Mouse (Mus musculus) olfactory bulb, adult 2 months (tissue): ENCODE results near the gene Tcp10b. TPM values are rescaled to one million over a fixed set of nuclear protein-coding genes. Genes with fewer than 3 reads are reported as not detected.
"Not testable (repeated sequence)": the region's sequence is repeated elsewhere in the genome, so short reads cannot be mapped to it uniquely, and the experiment has no call there.

Experiments used
- H3K27ac ChIP-seq: fragments of 200-500 bp; 2 replicates; pipeline ENCODE4 v1.5.1; 2012; ENCODE audit warnings: low read depth, low read length; ENCODE audit not compliant: insufficient read depth
- H3K4me1 ChIP-seq: fragments of 200-500 bp; 2 replicates; pipeline ENCODE4 v1.6.1; 2012; ENCODE audit warnings: low read length; ENCODE audit not compliant: control insufficient read depth, insufficient read depth
- H3K4me3 ChIP-seq: fragments of 200-500 bp; 2 replicates; pipeline ENCODE4 v1.5.1; 2012; ENCODE audit warnings: mild to moderate bottlenecking, low read depth, low read length, moderate library complexity; ENCODE audit not compliant: insufficient read depth
- WGBS: fragments of 180-500 bp; shearing (Covaris S2); methylation state at CpG from one replicate; pipeline ENCODE4 v1.1.7; 2018; 5-methylcytosine and 5-hydroxymethylcytosine counted together
- polyA plus RNA-seq: library from polyadenylated mRNA; stranded (reverse); fragments of >200 nt; gene quantifications from 2 replicates; pipeline ENCODE4 v1.2.4, GENCODE M21; 2012; ENCODE audit warnings: low replicate concordance; ENCODE audit not compliant: missing spikeins, insufficient read depth, insufficient read length

The Tcp10b gene
- polyA plus RNA-seq, 1 experiment = not detected

DNA sequence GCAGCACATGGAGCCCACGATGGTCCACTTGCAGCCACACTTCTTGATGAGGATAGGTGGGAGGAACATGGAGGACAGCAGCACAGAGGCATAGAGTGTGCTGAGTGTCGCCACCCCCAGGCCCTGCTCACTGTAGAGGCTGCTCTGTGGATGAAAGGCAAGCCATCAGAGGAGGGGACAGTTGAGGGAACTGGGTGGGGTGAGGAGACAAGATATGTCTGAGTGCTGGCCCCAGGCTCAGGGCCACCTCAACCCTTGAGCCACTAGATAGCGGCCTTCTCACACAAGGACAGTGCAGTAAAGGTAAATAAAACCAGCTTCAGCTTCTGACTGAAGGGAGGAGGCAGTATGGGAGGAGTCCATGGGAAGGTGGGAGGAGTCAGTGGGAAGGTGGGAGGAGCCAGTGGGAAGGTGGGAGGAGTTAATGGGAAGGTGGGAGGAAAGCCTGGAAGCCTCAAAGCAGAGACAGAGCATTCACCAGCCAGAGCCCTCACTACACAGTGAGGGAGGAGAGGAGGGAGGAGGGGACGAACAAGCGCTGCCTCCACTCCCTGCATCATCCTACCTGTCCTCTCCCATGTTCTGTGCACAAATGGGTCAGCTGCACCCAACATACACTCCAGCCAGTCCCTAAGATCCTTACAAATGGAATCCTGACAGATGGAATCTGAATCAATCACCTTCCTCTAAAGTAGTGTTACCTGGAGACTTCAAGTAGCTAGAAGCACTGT is 62.6 kb downstream of the Tcp10b start:
- H3K4me3 ChIP-seq, H3K4me1 ChIP-seq, H3K27ac ChIP-seq: not testable (repeated sequence)
- WGBS = no CpG with 5 or more reads among the region's 5 CpGs

DNA sequence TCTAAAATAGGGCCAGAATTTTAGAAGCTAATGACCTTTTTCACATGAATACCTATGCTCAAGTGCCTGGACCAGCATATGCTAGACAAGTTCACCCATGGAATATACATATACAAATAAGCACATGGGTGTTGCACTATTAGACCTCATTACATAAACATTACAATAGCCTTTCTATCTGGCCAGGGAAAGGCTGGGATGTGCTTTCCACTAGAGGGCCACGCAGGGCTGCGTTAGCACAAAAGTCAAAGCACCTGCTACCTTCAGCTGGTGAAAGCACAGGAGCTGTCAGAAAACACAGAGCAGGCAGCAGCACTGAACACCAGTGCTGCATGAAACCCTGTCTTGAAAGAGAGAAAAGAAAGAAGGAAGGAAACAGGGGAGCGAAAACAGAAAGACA is 63.3 kb downstream of the Tcp10b start:
- 31% methylated on average over 3 of the region's 3 CpGs for WGBS

DNA sequence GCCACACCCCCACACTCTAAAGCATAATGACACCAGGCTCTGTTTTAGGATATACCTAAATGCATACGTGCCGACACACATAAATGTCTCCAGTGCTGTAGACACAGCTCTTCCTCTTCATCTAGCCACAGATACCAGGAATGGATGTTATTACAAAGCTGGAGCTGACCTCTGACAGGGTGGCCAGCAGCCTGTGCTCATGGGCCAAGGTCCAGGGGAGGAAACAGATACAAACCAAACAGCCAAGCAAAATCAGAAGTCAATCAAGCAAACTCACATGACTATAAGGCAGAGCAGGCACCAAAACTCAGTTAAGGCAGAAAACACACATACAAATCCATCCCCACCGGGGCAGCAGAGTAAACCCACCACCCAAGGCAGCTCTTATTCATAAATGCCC is 68.4 kb downstream of the Tcp10b start:
- WGBS = no CpG with 5 or more reads among the region's 3 CpGs
- not testable (repeated sequence) for H3K4me3 ChIP-seq, H3K4me1 ChIP-seq

More for the DNA sequence above, 63.3 kb downstream of the Tcp10b start:
- H3K4me3 ChIP-seq, H3K4me1 ChIP-seq, H3K27ac ChIP-seq: not testable (repeated sequence)

DNA sequence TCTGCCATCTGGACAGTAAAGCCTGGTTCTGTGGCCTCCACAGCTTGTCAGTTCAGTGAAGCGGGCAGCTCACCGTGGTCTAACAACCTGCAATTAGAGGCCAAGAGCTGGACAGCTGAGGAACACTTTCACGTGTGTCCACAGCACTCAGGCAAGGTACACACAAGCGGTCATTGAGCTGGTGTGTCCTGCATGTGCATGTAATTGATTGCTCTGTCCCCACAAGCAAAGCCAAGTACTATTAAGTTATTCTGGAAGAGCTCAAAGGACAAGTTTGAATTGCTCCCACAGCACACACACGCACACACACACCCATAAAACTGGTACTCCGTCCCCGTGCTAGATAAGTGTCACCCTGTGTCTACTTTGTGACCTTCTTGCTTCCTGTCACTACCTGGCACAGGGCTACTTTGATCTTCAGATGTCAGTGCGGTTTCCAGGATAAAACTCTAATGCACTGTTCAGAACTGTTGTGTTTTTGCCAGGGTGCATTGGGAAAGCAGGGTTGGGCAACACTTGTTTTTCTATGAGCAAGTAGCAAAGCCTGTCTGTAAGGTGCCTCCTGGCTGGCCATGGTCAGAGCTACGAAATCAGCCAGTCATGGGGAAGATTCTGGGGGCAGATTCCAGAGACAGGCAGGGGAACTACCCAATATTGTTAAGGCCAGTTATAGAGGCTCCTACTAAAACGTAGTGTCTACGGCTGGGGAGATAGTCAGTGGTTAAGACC is 69.0 kb downstream of the Tcp10b start:
- not testable (repeated sequence) for H3K4me3 ChIP-seq, H3K27ac ChIP-seq, H3K4me1 ChIP-seq
- WGBS = 87% methylated on average over 9 of the region's 11 CpGs

More for the DNA sequence above, 68.4 kb downstream of the Tcp10b start:
- not testable (repeated sequence) for H3K27ac ChIP-seq

DNA sequence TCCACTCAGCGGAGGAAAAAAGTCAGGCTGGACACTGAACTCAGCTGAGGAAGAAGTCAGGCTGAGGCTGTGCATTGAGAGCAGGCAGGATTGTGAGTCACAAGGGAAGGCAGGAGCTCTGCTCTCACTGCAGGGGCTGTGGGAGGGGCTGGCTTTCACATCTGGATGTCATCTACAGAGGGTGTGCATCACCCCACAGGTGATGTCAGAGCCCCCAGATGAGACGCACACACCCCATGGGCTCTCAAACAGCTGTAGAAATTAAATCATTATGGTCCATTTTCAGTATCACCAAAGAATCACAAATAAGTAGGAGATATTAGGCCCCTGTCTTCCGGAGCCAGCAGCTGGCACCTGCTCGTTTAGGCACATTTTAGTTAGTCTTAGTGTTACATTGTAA is 70.8 kb downstream of the Tcp10b start, which contains the start of gene Unc93a:
Unc93a (minus strand) TSS at position 101 of the 400 bp plus-strand sequence.
- 63% methylated on average over 3 of the region's 4 CpGs for WGBS
- H3K4me3 ChIP-seq, H3K4me1 ChIP-seq, H3K27ac ChIP-seq: not testable (repeated sequence)

Other genes starting within 250 kb of the Tcp10b start
- gene Mas1, start 193.0 kb upstream of the Tcp10b start, polyA plus RNA-seq = not detected in 2 replicates
- gene Mrgprh, start 185.1 kb upstream of the Tcp10b start, polyA plus RNA-seq = not detected in 2 replicates
- gene Pnldc1, start 150.9 kb upstream of the Tcp10b start, polyA plus RNA-seq = not detected in 2 replicates
- 471 TPM in 1 of 2 replicates, not detected in the other for gene Tcp1, start 145.4 kb upstream of the Tcp10b start, polyA plus RNA-seq
- gene Mrpl18, start 144.8 kb upstream of the Tcp10b start, polyA plus RNA-seq = not detected in 2 replicates
- gene Acat3, start 120.5 kb upstream of the Tcp10b start, polyA plus RNA-seq = not detected in 2 replicates
- not detected in 2 replicates for gene Acat2, start 100.4 kb upstream of the Tcp10b start, polyA plus RNA-seq
- not detected in 2 replicates for gene Wtap, start 66.9 kb upstream of the Tcp10b start, polyA plus RNA-seq
- gene Sod2, start 54.3 kb upstream of the Tcp10b start, polyA plus RNA-seq = 78.0 TPM in 1 of 2 replicates, not detected in the other
- not detected in 2 replicates for gene Gpr31b, start 8.8 kb upstream of the Tcp10b start, polyA plus RNA-seq
- not detected in 2 replicates for gene Unc93a, start 70.7 kb downstream of the Tcp10b start, polyA plus RNA-seq
- gene Smok2a, start 160.1 kb downstream of the Tcp10b start, polyA plus RNA-seq = not detected in 2 replicates
- gene Smok2b, start 169.2 kb downstream of the Tcp10b start, polyA plus RNA-seq = not detected in 2 replicates